Mouse (Mus musculus) kidney, postnatal 36 days (tissue): ENCODE data around the gene Zbtb2.
"Not testable (repeated sequence)": the region's sequence is repeated elsewhere in the genome, so short reads cannot be mapped to it uniquely, and the experiment has no call there.

Experiments
- DNase-seq, 2 experiments: peaks; one replicate each; pipeline ENCODE4 v3.0.0; 2021 to 2022; ENCODE audit warnings: mixed read lengths in 2 of 2

Zbtb2 gene

GRCm38 (mm10) chr10:4387701-4388383, at the start of gene Zbtb2:
Gene Zbtb2, minus strand, starts transcription at chr10:4388108.
- DNase-seq, result peak; percentile 82 to 83

GRCm38 (mm10) chr10:4435416-4435815, 47.5 kb upstream of the Zbtb2 start:
- no peak for DNase-seq

GRCm38 (mm10) chr10:4433871-4434270, 46.0 kb upstream of the Zbtb2 start:
- not testable (repeated sequence) for DNase-seq

GRCm38 (mm10) chr10:4432996-4433755, 45.3 kb upstream of the Zbtb2 start:
- DNase-seq, result peak in 1 of 2 experiments; percentile 24

- peak; percentile 94 to 98 for DNase-seq
Measured at GRCm38 (mm10) chr10:4432123-4432931, 44.4 kb upstream of the Zbtb2 start, which contains the start of the genes Rmnd1 and Armt1. Gene Rmnd1, minus strand, starts transcription at chr10:4432388. Gene Armt1, plus strand, starts transcription at chr10:4432467.

GRCm38 (mm10) chr10:4431746-4432122, 43.8 kb upstream of the Zbtb2 start:
- no peak for DNase-seq

GRCm38 (mm10) chr10:4430826-4431225, 42.9 kb upstream of the Zbtb2 start:
- peak; percentile 53 to 68 for DNase-seq

- DNase-seq, result no peak
Measured at GRCm38 (mm10) chr10:4430399-4430798, 42.5 kb upstream of the Zbtb2 start.

GRCm38 (mm10) chr10:4425245-4425644, 37.3 kb upstream of the Zbtb2 start:
- peak in 1 of 2 experiments; percentile 47 for DNase-seq

GRCm38 (mm10) chr10:4407191-4407590, 19.3 kb upstream of the Zbtb2 start:
- no peak for DNase-seq

- no peak for DNase-seq
Measured at GRCm38 (mm10) chr10:4405511-4405910, 17.6 kb upstream of the Zbtb2 start.

GRCm38 (mm10) chr10:4404895-4405491, 17.1 kb upstream of the Zbtb2 start:
- DNase-seq, result peak; percentile 65 to 67

- DNase-seq, result no peak
Measured at GRCm38 (mm10) chr10:4398058-4398457, 10.2 kb upstream of the Zbtb2 start.

GRCm38 (mm10) chr10:4395321-4395720, 7.4 kb upstream of the Zbtb2 start:
- DNase-seq, result no peak

GRCm38 (mm10) chr10:4391851-4392250, 3.9 kb upstream of the Zbtb2 start:
- DNase-seq, result peak; percentile 57 to 65

- no peak for DNase-seq
Measured at GRCm38 (mm10) chr10:4391076-4391475, 3.2 kb upstream of the Zbtb2 start.

- no peak for DNase-seq
Measured at GRCm38 (mm10) chr10:4390550-4390949, 2.6 kb upstream of the Zbtb2 start.

- no peak for DNase-seq
Measured at GRCm38 (mm10) chr10:4389461-4390112, 1.7 kb upstream of the Zbtb2 start.

GRCm38 (mm10) chr10:4389036-4389435, 1.1 kb upstream of the Zbtb2 start:
- no peak for DNase-seq

- peak; percentile 11 to 44 for DNase-seq
Measured at GRCm38 (mm10) chr10:4388384-4388745, 457 bp upstream of the Zbtb2 start.

GRCm38 (mm10) chr10:4386609-4387591, 1.0 kb downstream of the Zbtb2 start:
- peak; percentile 97 to 98 for DNase-seq
